ENCODE assay signal across 10 mouse cellular contexts in genomic region chr11:79192176-79192575, GRCm38 (mm10). TPM values are rescaled to one million over a fixed set of nuclear protein-coding genes. Genes with fewer than 3 reads are reported as not detected.
A peak's percentile ranks its signal among the peaks of the same experiment; 100 is the strongest.
DNase-seq lines count a peak whose midpoint lies in the region; TF ChIP-seq lines count a peak whose summit lies in the region.
"Had no signal": no experiment of that assay in that cellular context is flagged by ENCODE, and none has a peak within 500 bp of the region (broad histone marks: within the 10 kb centered on the region; RNA-seq: fewer than 3 reads in every experiment).

No protein-coding gene starts in this region.

- no peak for TF ChIP-seq EP300 in heart, adult 2 months (IDR thresholded peaks at IDR 0.05; ENCODE audit: insufficient read depth, low read depth, low read length)

- no peak overlapping the region for H3K9ac ChIP-seq in heart, adult 2 months (ENCODE audit: low read depth, low read length)
- H3K9ac ChIP-seq: limb, embryonic 13.5 days had no signal

- no peaks in the 10 kb centered on the region for H3K27me3 ChIP-seq in heart, adult 2 months (ENCODE audit: control insufficient read depth, insufficient read depth, low read length)
- no peaks in the 10 kb centered on the region for H3K27me3 ChIP-seq in heart, embryonic 10.5 days (ENCODE audit: insufficient read depth, poor library complexity, severe bottlenecking)
- H3K27me3 ChIP-seq: limb, embryonic 13.5 days had no signal

- intact Hi-C loops in heart, adult 2 months (cut with DNase I), result loop anchor here (2.0 kb wide), 1 partner anchor 161 kb away; no protein-coding TSS in a partner anchor

- H3K4me1 ChIP-seq in heart, adult 2 months (ENCODE audit: control insufficient read depth, insufficient read depth, low read length), result peaks cover 3% of the 10 kb centered on the region; the same call in 1 of the 2 replicates
- H3K4me1 ChIP-seq in heart, embryonic 10.5 days, result peaks cover 26% of the 10 kb centered on the region

- 63% methylated on average over 1 of the region's 1 CpGs for WGBS in heart, adult 2 months
- WGBS in heart, embryonic 10.5 days, result 81% methylated on average over 1 of the region's 1 CpGs

- no peak overlapping the region for H3K27ac ChIP-seq in heart, adult 2 months
- no peak overlapping the region for H3K27ac ChIP-seq in heart, embryonic 10.5 days
- H3K27ac ChIP-seq: limb, embryonic 13.5 days had no signal

- H3K79me2 ChIP-seq in heart, adult 2 months (replicated peaks; ENCODE audit: control insufficient read depth, insufficient read depth, low read length), result no peaks in the 10 kb centered on the region

- TF ChIP-seq POLR2A in heart, adult 2 months (IDR thresholded peaks at IDR 0.05; ENCODE audit: insufficient read depth, low read depth, low read length), result no peak

- H3K4me3 ChIP-seq in heart, adult 2 months, result no peak overlapping the region
- no peak overlapping the region for H3K4me3 ChIP-seq in heart, embryonic 10.5 days
- H3K4me3 ChIP-seq: limb, embryonic 13.5 days had no signal

- H3K36me3 ChIP-seq in heart, adult 2 months (ENCODE audit: control insufficient read depth, insufficient read depth, low read length), result no peaks in the 10 kb centered on the region
- H3K36me3 ChIP-seq in heart, embryonic 10.5 days, result no peaks in the 10 kb centered on the region
- H3K36me3 ChIP-seq: limb, embryonic 13.5 days had no signal

- peak; percentile 77 for TF ChIP-seq CTCF in heart, adult 2 months (IDR thresholded peaks at IDR 0.05)

- peak in 1 of 2 experiments; percentile 51 for DNase-seq in heart, adult 2 months
- DNase-seq in heart, embryonic 10.5 days (ENCODE audit: low spot score), result no peak
- peak; percentile 60 for DNase-seq in 416B (ENCODE audit: low read depth)
- DNase-seq in R1 (ENCODE audit: low read depth, low spot score), result peak; percentile 75
- peak; percentile 48 for DNase-seq in lung, postnatal 14 days
- DNase-seq in cerebellum, adult 18-20 months, result no peak
- no peak for DNase-seq in urinary bladder, adult 2 months (ENCODE audit: low spot score)
- no peak for DNase-seq in urinary bladder, postnatal 4 days (ENCODE audit: low spot score in 2 of 2)
- DNase-seq: gastrocnemius, postnatal 25 days had no signal

- H3K9me3 ChIP-seq in heart, embryonic 10.5 days, result no peaks in the 10 kb centered on the region
- H3K9me3 ChIP-seq: limb, embryonic 13.5 days had no signal

RNA-seq across cellular contexts. Expression of gene Ksr1, which starts 46.0 kb away (rescaled TPM):
- 1 to 10 TPM; 5.1 to 7.0 TPM for total RNA-seq in heart, adult 2 months (2021)
- 6.7 and 7.8 TPM in 2 replicates for polyA plus RNA-seq in heart, adult 2 months (2012; rRNA removed)
- polyA plus RNA-seq in heart, embryonic 10.5 days (2016; fragmentation: Nextera tagmentation; extraction: Ambion mirVana), result 1.9 and 3.3 TPM in 2 replicates
- polyA plus RNA-seq in urinary bladder, adult 2 months (2012; rRNA removed), result 12.2 and 16.4 TPM in 2 replicates

Comparison
In these comparisons a context has a peak if more than half of its experiments do, and no peak if none do; other contexts are left out.
1. DNase-seq: peak in 416B (single experiment), R1 (single experiment) and lung, postnatal 14 days (single experiment); none in heart, embryonic 10.5 days (single experiment), cerebellum, adult 18-20 months (0 of 2), urinary bladder, adult 2 months (single experiment) and urinary bladder, postnatal 4 days (0 of 2).